Mouse (Mus musculus): ENCODE results near the gene Fbxo39.

Fbxo39 gene

DNA sequence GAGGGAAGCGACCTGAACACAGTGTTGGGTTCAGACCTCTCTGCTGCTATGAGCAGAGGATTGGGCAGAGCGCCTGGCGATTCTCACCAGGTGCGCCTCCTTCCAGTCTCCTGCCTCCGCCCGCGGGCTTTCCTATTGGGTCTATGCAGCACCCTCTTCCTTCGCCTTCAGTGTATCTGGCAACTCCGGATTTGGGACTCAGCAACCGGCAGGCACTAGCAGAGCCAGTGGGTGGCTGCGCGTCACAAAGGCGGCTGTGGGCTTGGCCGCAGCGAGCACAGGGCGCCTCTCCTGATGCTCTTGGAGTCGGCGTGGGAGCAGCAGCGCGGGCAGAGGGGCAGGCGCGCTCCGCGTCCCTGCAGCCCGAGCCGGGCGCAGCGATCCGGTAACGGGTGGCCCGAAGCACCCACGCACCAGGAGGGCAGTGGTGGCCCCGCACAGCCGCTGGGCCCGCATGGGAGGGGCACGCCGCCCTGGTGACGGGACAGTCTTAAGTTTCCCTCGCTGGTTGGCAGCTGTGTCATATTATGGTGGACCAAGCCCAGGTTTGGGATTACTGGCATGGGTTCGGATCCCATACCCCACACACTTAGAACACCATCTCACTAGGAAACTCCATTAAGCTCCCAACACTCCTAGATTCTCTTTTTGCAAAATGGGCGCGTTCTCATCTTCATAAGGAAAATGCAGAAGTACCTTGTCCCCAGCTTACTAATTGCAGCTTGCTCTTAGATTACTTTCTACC, at the start of gene Fbxo39:
TSS of gene Fbxo39 (plus strand) at position 294 of the 745 bp plus-strand sequence.
- no peak for DNase-seq (ENCODE audit: low spot score)

DNA sequence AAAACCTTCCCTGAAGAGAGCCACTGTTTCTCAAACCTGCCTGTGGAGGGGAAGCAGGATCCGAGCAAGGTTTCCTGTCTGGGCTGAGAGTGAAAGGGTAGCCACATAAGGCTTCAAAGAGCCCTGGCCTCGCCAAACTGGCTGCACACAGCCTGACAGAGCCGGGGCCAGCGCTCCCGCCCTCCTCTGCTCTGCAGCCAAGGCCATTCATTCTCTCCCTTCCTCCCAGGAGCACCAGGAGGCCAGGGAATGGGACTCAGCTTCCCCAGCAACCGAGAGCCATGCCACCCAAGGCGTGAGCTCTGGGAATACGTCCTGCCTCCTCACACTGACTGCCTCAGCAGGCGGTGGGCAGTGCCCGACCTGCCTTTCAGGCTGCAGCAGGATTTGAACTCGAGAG, 48.8 kb upstream of the Fbxo39 start:
- peak; percentile 42 for DNase-seq (ENCODE audit: low spot score)

DNA sequence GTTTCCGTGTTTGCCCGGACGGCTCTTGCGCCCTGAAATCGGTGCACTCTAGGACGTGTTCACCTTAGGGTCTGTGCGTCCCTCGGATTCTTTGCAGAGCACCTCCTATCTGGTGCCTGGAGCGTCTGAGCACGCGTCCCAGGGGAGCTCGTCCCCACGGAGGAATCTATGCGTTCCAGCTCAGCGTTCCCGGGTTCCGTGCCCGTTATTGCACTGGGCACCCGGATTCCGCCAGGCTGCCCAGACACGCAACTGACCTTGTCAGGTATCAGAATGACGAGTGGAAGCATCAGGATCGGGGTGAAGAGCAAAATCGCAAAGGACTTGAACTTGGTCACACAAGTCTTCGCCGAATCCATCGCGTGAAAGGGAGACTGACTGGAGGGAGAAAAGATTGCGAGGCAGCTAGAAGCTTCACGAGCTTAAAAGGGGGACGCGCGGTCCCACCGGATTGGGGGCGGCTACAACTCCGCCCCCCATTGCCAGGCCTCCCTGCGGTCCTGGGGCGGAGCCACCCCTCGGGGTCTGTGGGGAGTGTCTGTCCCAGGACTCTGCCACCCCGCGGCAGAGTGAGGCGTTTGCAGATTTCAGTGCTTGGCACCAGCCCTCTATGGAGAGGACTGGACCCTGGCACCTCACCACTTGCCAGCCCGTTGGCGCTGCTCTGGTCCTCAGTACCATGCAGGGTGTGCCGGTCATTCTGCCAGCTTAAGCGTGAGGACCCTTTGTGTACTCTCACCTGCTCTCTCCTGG, 47.9 kb upstream of the Fbxo39 start:
- DNase-seq (ENCODE audit: low spot score) = peak; percentile 71

DNA sequence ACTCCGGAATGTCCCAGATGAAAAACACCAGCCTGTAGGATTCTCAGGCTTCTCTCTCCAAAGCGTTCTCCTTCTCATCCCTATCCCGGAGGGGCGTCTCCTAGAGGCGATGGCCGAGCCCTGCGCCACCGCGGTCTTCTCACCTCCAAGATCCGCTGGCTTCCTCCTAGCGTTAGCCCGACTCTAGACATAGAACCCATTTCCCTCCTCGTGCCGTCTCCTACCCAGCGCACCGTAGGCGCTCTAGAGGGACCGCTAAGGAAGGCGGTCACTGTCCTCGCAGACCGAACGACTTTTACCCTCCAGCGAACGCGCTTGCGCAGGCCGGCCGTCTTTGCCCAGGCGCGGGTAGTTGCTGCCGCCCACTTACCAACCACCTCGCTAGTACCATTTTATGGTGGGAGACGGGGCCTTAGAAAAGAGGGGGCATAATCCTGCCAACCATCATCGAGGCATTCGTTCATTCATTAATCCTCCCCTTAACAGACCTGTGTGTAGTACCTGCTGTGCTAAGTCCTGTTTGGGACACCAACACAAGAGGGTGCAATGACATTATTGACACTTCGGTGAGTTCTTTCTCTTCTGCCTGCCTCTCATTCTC, 47.2 kb upstream of the Fbxo39 start, which contains the start of gene Slc13a5:
TSS of gene Slc13a5 (minus strand) at position 263 of the 601 bp plus-strand sequence.
- peak; percentile 29 for DNase-seq (ENCODE audit: low spot score)

DNA sequence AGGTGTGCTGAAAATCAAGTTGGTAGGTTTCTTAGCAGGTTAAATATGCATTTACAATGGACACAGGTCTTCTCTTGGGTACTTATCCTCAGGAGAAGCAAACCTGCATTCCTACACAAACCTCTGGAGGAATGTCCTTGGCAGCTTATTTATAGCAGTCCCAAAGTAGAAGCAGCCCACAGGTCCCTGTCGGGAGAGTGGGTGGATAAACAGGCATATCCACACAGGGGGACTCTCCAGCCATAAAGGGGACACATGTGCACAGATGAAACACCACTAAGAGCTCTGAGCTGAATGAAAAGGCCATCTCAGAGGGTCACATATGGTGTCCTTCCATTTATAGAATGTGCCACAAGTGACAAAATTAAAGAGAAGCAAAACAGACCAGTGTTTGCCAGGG, 42.5 kb upstream of the Fbxo39 start:
- no peak for DNase-seq (ENCODE audit: low spot score)

DNA sequence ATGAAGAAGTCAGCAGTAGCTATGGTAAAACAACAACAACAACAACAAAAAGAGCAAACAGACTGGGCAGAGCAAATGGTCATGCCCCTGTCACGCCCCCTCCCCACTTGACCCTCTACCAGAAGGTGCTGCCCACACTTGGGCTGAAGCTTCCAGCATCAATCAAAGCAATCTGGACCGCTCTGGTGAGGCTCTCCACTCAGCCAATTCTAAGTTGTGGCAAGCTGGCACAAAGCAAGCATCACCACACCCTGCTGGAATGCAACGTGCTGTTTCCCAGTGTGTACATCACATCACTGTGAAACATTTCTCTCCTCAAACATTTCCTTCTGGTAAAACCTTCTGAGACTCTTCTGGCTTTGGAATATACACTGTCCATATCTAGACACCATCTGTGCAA, 40.9 kb upstream of the Fbxo39 start:
- no peak for DNase-seq (ENCODE audit: low spot score)

DNA sequence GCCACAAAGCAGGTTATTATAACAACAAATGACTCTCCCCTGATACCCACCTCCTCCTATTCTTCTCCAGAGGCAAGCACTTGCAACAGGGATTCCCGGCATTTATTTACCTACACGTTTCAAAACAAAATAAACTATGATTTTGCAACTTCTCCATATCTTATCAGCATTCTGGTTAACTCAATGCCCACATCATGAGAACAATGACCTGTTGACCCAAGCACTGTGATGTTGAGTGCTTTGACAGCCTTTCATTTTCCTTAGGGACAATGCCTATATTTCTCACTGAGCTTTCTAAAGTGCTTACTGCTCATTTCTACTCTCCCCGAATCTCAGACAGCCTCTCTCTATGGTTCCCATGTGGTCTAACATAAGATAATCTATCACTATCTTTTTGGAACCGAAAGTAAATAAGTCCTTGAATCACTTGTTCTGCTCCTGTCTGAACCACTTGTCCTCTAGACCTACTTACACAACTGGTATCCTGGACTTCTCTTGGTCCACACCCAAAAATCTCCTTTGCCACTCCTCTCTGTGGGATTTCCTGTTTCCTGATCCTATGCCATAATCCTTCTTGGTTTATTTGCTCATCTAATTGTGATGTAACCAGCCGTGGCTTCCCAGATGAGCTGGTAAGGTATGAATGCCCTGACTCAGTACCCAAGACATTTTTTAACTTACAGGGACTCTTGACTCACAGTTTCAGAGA, 32.9 kb upstream of the Fbxo39 start:
- no peak for DNase-seq (ENCODE audit: low spot score)

DNA sequence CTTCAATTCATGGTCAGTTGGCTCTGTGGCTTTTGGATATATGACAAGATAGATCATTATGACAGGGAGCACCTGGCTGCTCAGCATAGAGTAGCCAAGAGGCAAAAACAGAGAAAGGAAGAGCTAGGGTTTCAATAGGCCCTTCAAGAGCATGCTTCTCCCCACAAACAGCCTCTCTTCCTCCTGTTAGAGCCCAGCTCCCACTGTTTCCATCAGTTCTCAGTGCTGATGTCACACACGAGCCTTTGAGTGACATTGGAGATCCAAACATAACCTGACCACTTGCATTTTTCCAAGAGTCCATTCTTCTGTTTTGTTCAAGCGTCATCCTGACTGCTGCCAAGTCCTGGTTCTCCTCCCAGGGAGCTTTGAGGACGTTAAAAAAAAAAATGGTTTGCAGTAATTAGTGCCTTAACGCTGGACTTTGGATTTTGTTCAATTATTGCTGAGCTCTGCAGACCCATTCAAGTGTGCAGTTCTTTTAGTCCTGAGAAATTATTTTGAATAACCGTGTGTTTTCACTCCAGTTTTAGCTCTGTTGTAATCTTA, 32.3 kb upstream of the Fbxo39 start:
- no peak for DNase-seq (ENCODE audit: low spot score)

DNA sequence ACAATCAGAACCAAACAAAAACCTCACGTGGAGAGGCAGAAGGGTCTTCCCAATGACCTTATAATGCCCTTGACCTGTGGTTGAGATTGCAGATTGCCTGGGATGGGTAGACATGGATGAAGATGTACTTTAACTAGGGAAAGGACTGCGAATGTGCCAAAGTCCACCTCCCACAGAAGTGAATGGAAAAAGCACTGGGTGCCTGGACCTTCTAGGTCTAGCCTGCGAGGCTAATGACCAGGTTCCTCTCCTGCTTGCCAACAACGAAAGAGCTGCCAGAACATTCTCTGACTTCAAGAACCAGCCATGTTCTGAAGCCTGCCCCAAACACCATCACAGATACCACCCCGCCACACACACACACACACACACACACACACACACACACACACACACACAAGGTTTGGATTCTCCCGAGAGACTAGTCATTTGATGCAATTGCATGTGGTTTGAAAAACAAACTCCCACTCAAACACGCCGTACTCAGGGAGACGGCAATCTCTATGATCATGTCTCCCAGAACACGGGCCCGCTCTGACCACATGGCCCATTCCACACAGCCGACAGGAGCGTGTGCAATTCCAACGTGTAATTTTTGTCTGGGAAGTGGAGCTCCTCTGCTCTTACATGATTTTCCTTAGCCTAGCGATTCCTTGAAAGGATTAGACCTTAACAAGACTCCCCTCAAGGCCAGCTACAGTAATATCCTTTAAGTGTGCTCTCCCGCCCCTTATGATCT, 30.6 kb upstream of the Fbxo39 start:
- DNase-seq (ENCODE audit: low spot score) = no peak

DNA sequence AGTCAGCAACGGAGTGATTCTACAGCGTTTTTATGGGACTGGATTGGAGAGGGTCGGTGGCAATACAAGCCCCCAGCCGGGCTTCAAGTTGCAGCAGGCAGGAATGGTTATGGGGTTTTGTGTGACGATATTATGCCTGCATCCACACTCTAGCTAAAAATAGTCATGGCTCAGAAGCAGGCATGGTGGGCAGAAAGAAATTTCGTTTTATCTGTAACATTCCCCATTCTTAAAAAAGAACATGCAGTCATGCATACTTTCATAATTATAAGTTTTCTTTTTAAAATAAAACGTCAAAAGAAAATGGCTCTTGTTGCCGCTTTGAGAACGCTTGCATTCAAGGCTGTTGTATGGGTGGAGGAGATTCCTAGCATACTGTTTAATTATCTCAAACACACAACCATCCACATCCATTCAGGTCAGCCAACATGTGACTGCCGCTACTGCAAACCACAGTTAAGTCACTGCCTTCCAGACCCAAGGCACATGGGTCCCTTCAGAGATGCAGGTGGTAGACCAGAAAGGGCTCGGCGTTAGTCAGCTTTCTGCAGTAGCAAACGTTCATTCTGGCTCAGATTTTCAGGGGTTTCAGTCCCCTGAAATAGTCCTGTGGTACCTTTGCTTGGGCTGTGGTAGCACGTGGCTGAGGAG, 29.6 kb upstream of the Fbxo39 start:
- DNase-seq (ENCODE audit: low spot score) = no peak

DNA sequence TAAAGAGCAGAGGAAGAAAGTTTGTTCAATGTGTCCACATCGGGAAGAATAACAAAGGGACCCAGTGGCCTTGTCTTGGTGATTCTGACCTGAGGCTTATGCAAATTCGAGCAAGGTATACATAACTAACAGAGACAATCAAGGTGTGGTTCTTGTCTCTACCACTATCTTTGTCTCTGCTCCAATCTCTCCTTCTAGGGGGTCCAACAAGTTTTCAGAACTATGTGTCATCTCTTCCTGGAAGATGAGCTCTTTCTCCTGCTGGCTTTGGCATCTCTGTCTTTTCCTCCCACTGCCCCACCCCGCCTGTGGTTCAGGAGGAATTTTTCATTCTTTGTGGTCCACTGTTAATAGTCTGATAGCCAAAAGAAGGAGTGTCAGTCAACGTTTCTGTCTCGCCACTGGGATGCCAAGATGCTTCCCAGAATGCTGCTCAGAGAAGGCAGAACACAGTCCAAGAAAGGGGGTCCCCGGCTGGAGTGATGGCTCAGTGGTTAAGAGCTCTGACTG, 28.2 kb upstream of the Fbxo39 start:
- no peak for DNase-seq (ENCODE audit: low spot score)

DNA sequence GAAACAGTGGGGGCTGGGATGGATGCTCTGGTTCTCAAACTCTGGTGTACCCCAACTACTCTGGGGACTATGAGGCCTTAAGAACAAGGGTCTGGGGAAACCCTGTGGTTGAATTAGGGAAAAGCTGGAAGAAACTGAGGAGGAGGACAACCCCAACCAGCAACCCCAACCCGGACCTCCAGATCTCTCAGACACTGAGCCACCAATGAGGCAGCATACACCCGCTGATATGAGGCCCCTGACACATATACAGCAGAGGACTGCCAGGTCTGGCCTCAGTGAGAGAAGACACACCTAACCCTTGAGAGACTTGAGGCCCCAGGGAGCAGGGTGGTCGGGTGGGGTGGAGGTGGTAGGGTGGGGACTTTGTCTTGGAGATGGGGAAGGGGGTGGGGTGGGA, 27.6 kb upstream of the Fbxo39 start:
- no peak for DNase-seq (ENCODE audit: low spot score)

DNA sequence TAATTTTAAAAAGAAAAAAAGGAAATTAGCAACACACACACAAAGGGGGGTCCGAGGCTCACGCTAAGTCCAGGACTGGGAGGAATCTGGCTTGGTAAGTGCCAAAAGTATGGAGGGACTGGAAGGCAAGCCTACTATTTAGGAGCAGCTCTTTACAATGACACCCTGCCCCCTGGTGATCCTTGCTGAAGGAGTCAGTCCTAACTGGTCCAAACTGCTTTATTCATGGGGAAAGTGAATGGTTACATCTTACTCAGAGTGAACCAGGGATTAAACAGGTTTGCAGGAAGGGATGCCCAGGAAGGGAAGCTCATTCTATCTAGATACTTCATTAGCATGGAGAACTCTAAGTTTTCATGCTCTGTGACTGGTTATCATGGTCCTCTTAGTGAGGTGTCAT, 27.1 kb upstream of the Fbxo39 start:
- DNase-seq (ENCODE audit: low spot score) = no peak

DNA sequence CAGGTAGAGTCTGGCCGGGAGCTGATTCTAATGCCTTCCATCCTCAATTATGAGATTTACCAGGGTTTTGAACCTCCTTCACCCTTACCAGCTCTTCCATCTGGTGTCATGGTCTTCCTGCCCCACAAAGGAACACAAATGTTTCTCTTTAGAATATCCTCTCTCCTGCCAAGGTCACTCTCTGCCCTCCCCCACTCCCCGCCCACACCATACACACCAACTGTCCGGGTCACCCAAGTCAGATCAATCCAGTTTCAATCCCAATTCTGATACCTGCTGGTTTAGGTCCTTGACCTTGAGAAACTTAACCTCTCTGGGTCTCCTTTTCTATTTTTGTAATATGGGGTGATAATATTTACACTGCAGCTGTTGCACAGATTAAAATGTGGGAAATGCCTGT, 26.7 kb upstream of the Fbxo39 start:
- no peak for DNase-seq (ENCODE audit: low spot score)

DNA sequence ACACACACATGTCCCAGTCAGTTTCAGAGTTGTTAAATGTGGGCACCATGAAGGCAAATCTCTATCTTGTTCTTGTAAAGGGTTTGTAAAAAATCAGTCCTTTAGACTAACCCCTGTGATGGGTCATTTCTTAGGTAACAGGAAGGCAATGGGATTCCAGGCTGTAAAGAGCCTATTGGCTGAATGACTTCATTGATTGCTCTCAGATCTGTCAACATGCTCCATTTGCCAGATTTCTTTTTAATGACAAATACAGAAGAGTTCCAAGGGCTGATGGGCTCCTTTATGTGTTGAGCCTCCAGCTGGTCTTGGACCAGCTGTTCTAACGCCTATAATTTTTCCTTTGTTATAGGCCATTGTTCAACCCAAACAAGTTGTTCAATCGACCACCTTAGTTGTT, 21.1 kb upstream of the Fbxo39 start:
- DNase-seq (ENCODE audit: low spot score) = no peak

DNA sequence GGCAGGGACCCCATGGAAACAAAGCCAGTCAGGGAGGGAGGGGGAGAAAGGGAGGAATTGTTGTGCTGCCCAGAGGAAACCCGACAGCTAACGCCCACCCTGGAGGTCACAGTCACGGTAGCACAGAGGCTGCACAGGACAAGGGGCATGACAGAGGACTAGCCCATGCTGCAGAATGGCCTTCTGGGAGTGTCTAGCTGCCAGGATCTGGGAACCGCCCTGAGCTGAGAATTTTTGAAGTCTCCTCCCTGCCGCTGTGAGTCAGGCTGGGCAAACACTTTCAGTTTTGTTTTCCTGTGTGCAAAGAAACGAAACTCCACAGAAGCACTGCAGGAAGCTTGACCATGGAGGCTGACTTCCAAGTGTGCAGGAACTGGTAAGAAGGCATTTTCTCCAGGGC, 12.9 kb upstream of the Fbxo39 start, which contains the start of gene Xaf1:
TSS of gene Xaf1 (plus strand) at position 296 of the 400 bp plus-strand sequence.
- peak; percentile 58 for DNase-seq (ENCODE audit: low spot score)

DNA sequence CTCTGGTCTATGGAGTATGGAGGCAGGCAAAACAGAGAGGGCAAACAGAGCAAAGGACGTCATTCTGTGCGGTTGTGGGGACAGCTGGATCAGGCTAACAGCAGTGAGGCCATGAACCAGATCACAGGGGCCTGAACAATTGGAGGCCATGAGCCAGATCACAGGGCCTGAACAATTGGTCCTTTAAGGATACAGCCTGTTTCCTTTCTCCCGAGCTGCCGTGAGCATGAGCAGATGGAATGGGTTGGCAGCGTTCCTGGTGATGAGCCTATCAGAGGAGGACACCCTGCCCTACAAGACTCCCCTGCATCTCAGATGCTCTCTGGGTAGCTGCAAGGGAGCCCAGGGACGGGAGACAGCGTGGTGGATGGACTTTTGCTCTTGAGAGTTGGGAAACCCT, 12.0 kb upstream of the Fbxo39 start:
- DNase-seq (ENCODE audit: low spot score) = no peak

DNA sequence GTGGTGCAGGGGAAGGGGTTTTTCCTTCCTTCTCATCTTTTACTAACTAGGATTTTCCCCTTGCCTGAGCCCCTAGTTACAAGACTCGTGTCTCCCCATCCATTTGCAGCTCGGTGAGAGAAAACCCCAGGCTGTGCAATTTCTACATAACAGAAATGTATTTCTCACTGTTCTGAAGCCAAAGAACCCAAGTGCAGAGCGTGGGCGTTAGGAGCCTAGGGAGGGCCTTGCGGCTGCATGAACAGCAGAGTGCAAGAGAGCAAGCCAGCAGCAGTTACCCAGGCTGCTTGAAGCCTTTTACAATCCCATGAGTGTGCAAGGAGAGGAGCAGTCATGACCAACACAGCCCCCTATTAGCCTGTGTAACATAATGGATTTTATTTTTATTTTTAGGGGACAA, 6.8 kb upstream of the Fbxo39 start:
- no peak for DNase-seq (ENCODE audit: low spot score)

DNA sequence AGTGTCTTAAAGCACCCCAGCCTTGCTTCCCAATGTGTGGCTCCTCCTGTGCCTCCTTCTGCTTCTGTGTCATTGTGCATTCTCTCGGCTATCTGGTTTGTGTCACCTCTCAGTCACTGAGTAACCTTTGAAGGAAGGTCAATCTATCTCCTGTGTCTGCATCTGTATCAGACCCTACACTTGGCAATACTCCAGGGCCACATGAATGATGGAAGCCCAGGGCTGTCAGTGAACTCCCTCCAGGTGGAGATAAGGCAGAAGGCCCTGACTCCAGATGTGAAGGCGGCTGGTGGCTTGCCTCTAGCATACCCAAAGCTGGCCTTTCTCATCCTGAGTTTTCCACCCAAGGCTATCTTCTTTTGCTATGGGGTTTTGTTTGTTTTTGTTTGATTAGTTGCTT, 5.3 kb upstream of the Fbxo39 start:
- DNase-seq (ENCODE audit: low spot score) = no peak

DNA sequence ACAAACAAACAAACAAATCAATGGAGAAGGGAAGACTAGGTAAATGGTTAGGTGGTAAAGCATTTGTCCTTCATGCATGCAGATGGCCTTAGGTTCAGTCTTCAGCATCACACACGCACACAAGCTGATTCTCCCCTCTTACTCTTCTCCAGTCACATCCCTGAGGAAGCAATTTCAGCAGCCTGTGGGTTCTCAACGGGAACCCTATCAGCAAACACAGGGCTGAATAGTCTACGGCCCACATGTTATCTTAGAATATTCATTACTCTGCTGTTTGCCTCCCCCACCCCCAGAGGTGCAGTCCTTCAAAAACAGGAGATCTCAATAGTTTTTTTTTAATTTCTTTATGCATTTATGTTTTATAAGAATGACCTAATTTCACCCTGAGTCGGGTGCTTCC, 3.8 kb upstream of the Fbxo39 start:
- DNase-seq (ENCODE audit: low spot score) = no peak
